Mouse (Mus musculus) embryonic facial prominence, embryonic 14.5 days (tissue): Measurements from ENCODE around the gene Atp6v0b. TPM values are rescaled to one million over a fixed set of nuclear protein-coding genes. Genes with fewer than 3 reads are reported as not detected.

ENCODE experiments used
- ATAC-seq: fragments of 200-750 bp; cut with Nextera tagmentation; 2 replicates; pipeline ENCODE4 v1.8.0; 2017; ENCODE audit warnings: low read depth, moderate number of reproducible peaks, moderate TSS enrichment
- DNase-seq: peaks from one replicate; pipeline ENCODE4 v3.0.0-alpha.2; 2015; ENCODE audit warnings: low spot score
- H3K27ac ChIP-seq: fragments of 300-500 bp; sonication (generic); replicated peaks from 2 replicates; pipeline ENCODE4 v1.5.1; 2014; ENCODE audit warnings: low read depth, mild to moderate bottlenecking, low read length, moderate library complexity
- H3K27me3 ChIP-seq: fragments of 300-500 bp; sonication (generic); replicated peaks from 2 replicates; pipeline ENCODE4 v1.6.1; 2014; ENCODE audit warnings: low read length; ENCODE audit not compliant: control insufficient read depth, insufficient read depth
- H3K36me3 ChIP-seq: fragments of 300-500 bp; sonication (generic); 2 replicates; pipeline ENCODE4 v1.6.1; 2014; ENCODE audit warnings: low read length, mixed read lengths; ENCODE audit not compliant: control insufficient read depth, insufficient read depth
- H3K4me1 ChIP-seq: fragments of 300-500 bp; sonication (generic); 2 replicates; pipeline ENCODE4 v1.6.1; 2014; ENCODE audit warnings: antibody characterized with exemption, low read length; ENCODE audit not compliant: control insufficient read depth, insufficient read depth
- H3K4me2 ChIP-seq: fragments of 300-500 bp; sonication (generic); 2 replicates; pipeline ENCODE4 v1.6.1; 2014; ENCODE audit warnings: low read depth, mild to moderate bottlenecking, low read length, moderate library complexity, mixed read lengths
- H3K4me3 ChIP-seq: fragments of 300-500 bp; sonication (generic); 2 replicates; pipeline ENCODE4 v1.5.1; 2014; ENCODE audit warnings: low read depth, mild to moderate bottlenecking, low read length
- H3K9ac ChIP-seq: fragments of 300-500 bp; sonication (generic); 2 replicates; pipeline ENCODE4 v1.6.1; 2014; ENCODE audit warnings: low read depth, mild to moderate bottlenecking, low read length, moderate library complexity, mixed read lengths
- H3K9me3 ChIP-seq: fragments of 300-500 bp; sonication (generic); 2 replicates; pipeline ENCODE4 v1.6.1; 2016; ENCODE audit warnings: low read length; ENCODE audit not compliant: control insufficient read depth
- WGBS: fragments of 180-500 bp; shearing (Covaris S2); extraction: QIAGEN DNeasy Blood & Tissue Kit; methylation state at CpG from one replicate; pipeline ENCODE4 v1.1.7; 2014; 5-methylcytosine and 5-hydroxymethylcytosine counted together
- polyA plus RNA-seq: library from polyadenylated mRNA; unstranded; fragments of >200 nt; fragmentation: Nextera tagmentation; extraction: Ambion mirVana; gene quantifications from 2 replicates; pipeline ENCODE4 v1.2.1, GENCODE M21; 2014

Atp6v0b gene
- polyA plus RNA-seq, 1 experiment from 2014 or later = 230 TPM

- Histone ChIP-seq H3K4me1 (peaks cover 4% of the 10 kb centered on the region; the same call in 1 of the 2 replicates), H3K36me3 (no peaks in the 10 kb centered on the region; the same call in 1 of the 2 replicates), H3K9ac (no peak overlapping the region), H3K27ac (no peak overlapping the region), H3K9me3 (no peaks in the 10 kb centered on the region), H3K4me2 (no peak overlapping the region), H3K4me3 (no peak overlapping the region), H3K27me3 (peaks cover 27% of the 10 kb centered on the region)
- DNase-seq = peak; percentile 15
- no peak for ATAC-seq
- WGBS = 34% methylated on average over 2 of the region's 2 CpGs
These were observed 36.3 kb upstream of the Atp6v0b start for GRCm38 (mm10) chr4:117923450-117923849.

DNA sequence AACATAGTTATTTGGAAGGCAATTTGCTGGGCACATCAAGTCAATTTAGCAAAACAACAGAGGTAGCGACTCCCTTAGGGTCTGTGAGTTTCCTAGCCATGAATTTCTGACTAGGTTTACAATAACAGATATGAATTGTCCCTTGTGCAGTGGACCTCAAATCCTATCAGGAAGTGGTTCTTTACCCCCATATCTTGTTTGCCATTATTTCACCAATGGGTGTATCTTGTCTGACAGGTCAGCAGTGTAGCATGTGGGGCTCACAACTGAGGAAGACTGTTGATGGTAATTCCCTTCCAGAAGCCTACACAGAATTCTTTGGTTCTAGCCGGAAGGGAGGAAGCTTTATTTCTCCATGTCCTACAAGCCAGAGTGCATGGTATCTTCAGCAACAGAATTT, 34.2 kb upstream of the Atp6v0b start:
- DNase-seq = no peak
- no peaks in the 10 kb centered on the region for H3K4me1 ChIP-seq
- no peak overlapping the region for H3K4me3 ChIP-seq
- no peak overlapping the region for H3K27ac ChIP-seq
- H3K9me3 ChIP-seq = no peaks in the 10 kb centered on the region
- H3K36me3 ChIP-seq = no peaks in the 10 kb centered on the region; the same call in 1 of the 2 replicates
- WGBS = 84% methylated on average over 2 of the region's 2 CpGs
- peaks cover 8% of the 10 kb centered on the region for H3K27me3 ChIP-seq
- H3K4me2 ChIP-seq = no peak overlapping the region
- ATAC-seq = no peak
- no peak overlapping the region for H3K9ac ChIP-seq

GRCm38 (mm10) chr4:117918762-117919161, 31.6 kb upstream of the Atp6v0b start:
- Histone ChIP-seq H3K27ac (no peak overlapping the region), H3K9me3 (no peaks in the 10 kb centered on the region), H3K4me3 (no peak overlapping the region), H3K9ac (no peak overlapping the region), H3K4me2 (no peak overlapping the region), H3K27me3 (no peaks in the 10 kb centered on the region), H3K4me1 (peaks cover 12% of the 10 kb centered on the region), H3K36me3 (no peaks in the 10 kb centered on the region)
- ATAC-seq (no peak), DNase-seq (no peak)
- WGBS = 77% methylated on average over 5 of the region's 5 CpGs

DNA sequence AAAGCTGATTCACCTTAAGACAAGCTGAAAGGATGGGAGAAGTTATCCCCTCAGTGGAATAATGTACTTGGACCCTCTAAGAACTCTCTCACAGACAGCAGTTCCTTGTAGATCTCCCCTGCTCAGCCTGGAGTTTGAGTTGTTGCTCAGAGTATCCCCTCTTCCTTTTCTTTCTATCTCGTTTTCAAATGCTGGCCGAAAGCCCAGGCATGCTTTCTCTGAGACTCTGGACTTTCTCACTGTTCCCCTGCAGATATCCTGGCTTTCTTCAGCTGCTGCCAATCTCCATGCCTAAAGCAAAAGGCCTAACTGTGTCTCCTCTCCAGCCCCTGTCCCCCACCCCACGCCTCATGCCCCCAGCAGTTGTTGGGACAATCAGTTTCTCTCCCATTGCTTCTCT, 31.1 kb upstream of the Atp6v0b start:
- Histone ChIP-seq H3K9me3 (no peaks in the 10 kb centered on the region), H3K9ac (no peak overlapping the region), H3K4me1 (peaks cover 17% of the 10 kb centered on the region), H3K4me3 (no peak overlapping the region), H3K4me2 (no peak overlapping the region), H3K27me3 (no peaks in the 10 kb centered on the region), H3K27ac (no peak overlapping the region), H3K36me3 (no peaks in the 10 kb centered on the region)
- ATAC-seq = no peak
- 61% methylated on average over 3 of the region's 3 CpGs for WGBS
- peak; percentile 40 for DNase-seq

GRCm38 (mm10) chr4:117917847-117918246, 30.7 kb upstream of the Atp6v0b start:
- no peaks in the 10 kb centered on the region for H3K9me3 ChIP-seq
- H3K27me3 ChIP-seq = no peaks in the 10 kb centered on the region
- no peak overlapping the region for H3K27ac ChIP-seq
- 89% methylated on average over 4 of the region's 4 CpGs for WGBS
- ATAC-seq = no peak
- no peak overlapping the region for H3K4me2 ChIP-seq
- H3K9ac ChIP-seq = no peak overlapping the region
- no peak overlapping the region for H3K4me3 ChIP-seq
- peaks cover 22% of the 10 kb centered on the region for H3K4me1 ChIP-seq
- H3K36me3 ChIP-seq = no peaks in the 10 kb centered on the region
- no peak for DNase-seq

DNA sequence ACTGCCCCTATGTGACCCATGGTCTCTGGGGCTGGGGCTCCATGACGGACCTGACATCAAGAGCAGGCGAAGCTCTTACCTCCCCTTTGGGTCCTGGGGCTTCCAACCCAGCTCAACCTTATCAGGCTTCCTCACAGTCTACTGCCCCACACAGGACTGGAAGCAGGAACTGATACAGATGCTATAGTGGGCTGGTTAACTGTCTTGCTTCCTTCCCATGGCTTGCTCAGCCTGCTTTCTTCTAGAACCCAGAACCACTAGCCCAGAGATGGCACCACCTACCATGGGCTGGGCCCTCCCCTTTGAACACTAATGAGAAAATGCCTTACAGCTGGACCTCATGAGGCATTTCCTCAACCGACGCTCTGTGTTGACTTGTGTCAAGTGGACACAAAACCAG, 30.3 kb upstream of the Atp6v0b start:
- ATAC-seq (no peak), DNase-seq (no peak)
- H3K36me3 ChIP-seq = peaks cover under 1% of the 10 kb centered on the region; the same call in 1 of the 2 replicates
- no peak overlapping the region for H3K4me3 ChIP-seq
- H3K9ac ChIP-seq = no peak overlapping the region
- no peak overlapping the region for H3K4me2 ChIP-seq
- H3K9me3 ChIP-seq = no peaks in the 10 kb centered on the region
- no peaks in the 10 kb centered on the region for H3K27me3 ChIP-seq
- peaks cover 26% of the 10 kb centered on the region for H3K4me1 ChIP-seq
- WGBS = 78% methylated on average over 4 of the region's 4 CpGs
- no peak overlapping the region for H3K27ac ChIP-seq

- Histone ChIP-seq H3K4me3 (no peak overlapping the region), H3K27ac (no peak overlapping the region), H3K36me3 (peaks cover 11% of the 10 kb centered on the region), H3K4me1 (peaks cover 26% of the 10 kb centered on the region), H3K9me3 (no peaks in the 10 kb centered on the region), H3K27me3 (no peaks in the 10 kb centered on the region), H3K4me2 (peak overlapping the region; percentile 87), H3K9ac (no peak overlapping the region)
- DNase-seq = no peak
- WGBS = 80% methylated on average over 5 of the region's 5 CpGs
- no peak for ATAC-seq
These were observed 29.3 kb upstream of the Atp6v0b start for GRCm38 (mm10) chr4:117916386-117916785.

- H3K4me3 ChIP-seq = peak overlapping the region; percentile 71
- H3K4me1 ChIP-seq = peaks cover 26% of the 10 kb centered on the region
- peak overlapping the region; percentile 82 for H3K9ac ChIP-seq
- no peak for DNase-seq
- H3K27ac ChIP-seq = no peak overlapping the region; the same call in 1 of the 2 replicates
- no peaks in the 10 kb centered on the region for H3K9me3 ChIP-seq
- H3K36me3 ChIP-seq = peaks cover 19% of the 10 kb centered on the region
- ATAC-seq = no peak
- H3K27me3 ChIP-seq = no peaks in the 10 kb centered on the region
- H3K4me2 ChIP-seq = peak overlapping the region; percentile 87
- 5% methylated on average over 19 of the region's 19 CpGs for WGBS
These were observed 28.5 kb upstream of the Atp6v0b start for GRCm38 (mm10) chr4:117915489-117916105.
